Mouse (Mus musculus) c-Kit-positive CD71-positive TER-119-positive erythroid progenitor cells, embryonic 14.5 days (primary cell): ENCODE measurements around the gene Crybg2.

Experiments used
- DNase-seq: peaks from one replicate; pipeline ENCODE4 v3.0.0-alpha.2; 2013; ENCODE audit warnings: low spot score

Crybg2 gene

GRCm38 (mm10) chr4:134120192-134120805 is 59.7 kb downstream of the Crybg2 start:
- DNase-seq, result no peak

- DNase-seq, result no peak
These were observed 60.3 kb downstream of the Crybg2 start for GRCm38 (mm10) chr4:134120916-134121315.

DNA sequence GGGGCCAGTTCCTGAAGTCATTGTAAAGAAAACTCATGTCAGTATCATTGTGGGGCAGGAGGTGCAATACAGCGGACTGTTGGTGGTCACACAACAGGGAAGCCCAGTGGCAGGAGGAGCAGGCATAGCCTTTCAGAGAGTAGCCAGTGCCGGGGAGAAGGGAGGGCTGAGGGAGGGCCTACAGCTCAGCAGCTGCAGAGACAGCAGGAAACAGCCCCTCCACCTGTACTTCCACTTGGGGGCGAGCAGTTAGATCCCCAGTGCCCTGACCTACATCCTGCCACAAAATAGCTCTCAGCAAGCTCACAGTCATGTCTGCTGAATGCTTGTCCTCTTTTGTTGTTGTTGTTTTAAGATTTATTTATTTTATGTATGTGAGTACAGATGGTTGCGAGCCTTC is 61.0 kb downstream of the Crybg2 start:
- DNase-seq, result no peak

DNA sequence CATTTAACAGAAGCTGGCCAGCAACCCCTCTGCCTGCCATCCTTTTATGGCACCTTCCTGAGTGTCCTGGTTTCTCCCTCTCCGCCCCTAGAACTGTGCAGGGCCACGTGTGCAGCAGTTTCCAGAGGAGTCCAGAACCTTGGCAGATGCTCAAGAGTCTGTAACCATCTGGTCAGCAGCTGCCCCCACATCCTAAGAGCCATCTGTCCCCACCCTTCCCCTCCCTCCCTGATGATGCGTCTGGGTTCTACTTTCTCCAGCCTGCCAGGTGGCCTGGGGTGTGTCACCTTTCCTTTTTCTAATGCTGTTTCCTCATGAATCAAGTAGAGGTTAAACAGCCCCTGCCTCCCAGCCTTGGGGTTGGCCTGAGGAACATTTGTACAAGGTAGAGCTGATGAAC is 61.7 kb downstream of the Crybg2 start:
- DNase-seq, result no peak

- DNase-seq, result no peak
These were observed 62.5 kb downstream of the Crybg2 start for GRCm38 (mm10) chr4:134123147-134123546.

GRCm38 (mm10) chr4:134123680-134124551 is 63.3 kb downstream of the Crybg2 start:
- peak; percentile 57 for DNase-seq

- DNase-seq, result no peak
These were observed 64.9 kb downstream of the Crybg2 start for GRCm38 (mm10) chr4:134125383-134126060.

GRCm38 (mm10) chr4:134126300-134127120 is 65.9 kb downstream of the Crybg2 start:
- no peak for DNase-seq

DNA sequence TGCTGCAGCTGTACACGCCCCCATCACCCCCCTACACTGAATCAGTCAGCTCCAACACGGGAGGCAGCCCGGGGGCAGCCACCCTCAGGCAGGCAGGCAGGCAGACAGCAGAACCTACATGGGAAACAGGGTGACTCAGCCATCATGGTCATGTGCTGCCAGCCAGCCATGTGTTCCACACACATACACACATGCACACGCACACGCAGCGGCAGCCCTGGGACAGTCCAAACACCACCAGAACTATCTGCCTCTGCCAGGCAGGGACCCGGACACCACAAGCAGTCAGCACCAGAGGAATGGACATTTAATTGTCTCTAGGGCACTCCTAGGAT is 66.5 kb downstream of the Crybg2 start:
- no peak for DNase-seq

DNA sequence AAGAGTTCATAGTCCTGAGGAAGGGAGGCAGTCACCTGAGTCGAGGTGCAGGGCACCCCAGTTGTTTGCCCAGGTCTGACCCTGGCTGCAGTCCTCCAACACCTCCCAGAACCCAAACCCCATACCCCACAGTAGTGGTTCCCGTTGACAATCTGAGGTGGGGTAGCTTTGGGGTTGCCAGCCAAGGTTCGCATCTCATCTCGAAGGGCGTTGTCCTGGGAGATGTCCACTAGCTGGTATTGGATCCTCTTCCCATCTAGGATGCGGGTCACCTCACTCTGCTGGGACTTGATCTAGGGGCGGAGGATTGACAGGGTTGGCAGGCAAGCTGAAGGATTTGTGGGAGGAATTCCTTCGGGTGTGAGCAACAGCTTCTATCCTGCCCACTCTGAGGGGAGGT is 67.2 kb downstream of the Crybg2 start:
- no peak for DNase-seq

GRCm38 (mm10) chr4:134128221-134128982 is 67.8 kb downstream of the Crybg2 start, which contains the start of gene Sh3bgrl3:
Gene Sh3bgrl3, minus strand, starts transcription at chr4:134128789.
- peak; percentile 77 for DNase-seq

DNA sequence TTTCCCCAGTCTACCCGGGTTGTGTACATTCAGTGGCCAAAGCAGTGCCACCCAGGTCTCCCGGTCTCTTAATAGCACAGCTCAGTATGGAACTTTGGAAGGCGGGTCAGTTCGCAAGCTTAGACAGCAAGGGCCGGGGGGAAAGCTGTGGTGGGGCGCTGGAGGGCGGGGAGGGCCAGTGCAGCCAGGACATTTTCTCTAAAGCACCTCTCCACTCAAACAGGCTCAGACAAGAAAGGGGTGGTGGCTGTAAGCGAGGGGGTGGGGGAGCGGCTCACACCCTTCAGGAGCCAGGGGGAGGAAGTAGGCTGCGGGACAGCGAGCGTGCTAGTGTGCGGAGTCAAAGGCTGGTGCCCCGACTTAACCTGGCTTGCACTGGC is 68.4 kb downstream of the Crybg2 start:
- no peak for DNase-seq

- no peak for DNase-seq
These were observed 68.9 kb downstream of the Crybg2 start for GRCm38 (mm10) chr4:134129482-134129881.

- DNase-seq, result no peak
These were observed 71.5 kb downstream of the Crybg2 start for GRCm38 (mm10) chr4:134132117-134132516.

DNA sequence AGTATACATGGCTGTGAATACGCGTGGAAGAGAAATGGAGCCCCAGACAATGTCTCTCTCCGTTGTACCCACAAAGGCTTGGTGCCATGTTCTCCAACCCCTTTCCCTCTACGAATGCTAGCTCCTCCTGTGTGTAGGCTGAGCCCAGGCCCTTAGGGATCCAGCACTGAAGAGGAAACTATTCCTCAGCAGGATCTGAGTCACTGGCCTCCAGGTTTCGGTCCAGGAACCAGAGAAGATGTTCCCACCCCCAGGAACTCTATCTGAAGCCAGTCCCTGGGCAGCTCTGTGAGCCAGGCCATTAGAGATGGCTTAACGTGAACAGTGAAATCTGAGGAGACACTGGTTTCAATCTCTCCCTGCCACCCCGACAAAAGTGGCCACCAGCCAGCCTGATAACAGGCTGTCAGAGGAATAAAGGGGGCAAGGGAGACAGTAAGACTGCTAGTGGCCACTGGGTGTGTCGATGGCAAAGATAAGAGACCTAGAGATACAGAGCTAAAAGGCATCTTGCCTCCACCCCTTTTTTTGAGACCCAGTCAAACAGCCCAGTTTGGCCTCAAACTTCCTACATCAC is 72.0 kb downstream of the Crybg2 start:
- no peak for DNase-seq

- DNase-seq, result no peak
These were observed 75.8 kb downstream of the Crybg2 start for GRCm38 (mm10) chr4:134136280-134136926.

DNA sequence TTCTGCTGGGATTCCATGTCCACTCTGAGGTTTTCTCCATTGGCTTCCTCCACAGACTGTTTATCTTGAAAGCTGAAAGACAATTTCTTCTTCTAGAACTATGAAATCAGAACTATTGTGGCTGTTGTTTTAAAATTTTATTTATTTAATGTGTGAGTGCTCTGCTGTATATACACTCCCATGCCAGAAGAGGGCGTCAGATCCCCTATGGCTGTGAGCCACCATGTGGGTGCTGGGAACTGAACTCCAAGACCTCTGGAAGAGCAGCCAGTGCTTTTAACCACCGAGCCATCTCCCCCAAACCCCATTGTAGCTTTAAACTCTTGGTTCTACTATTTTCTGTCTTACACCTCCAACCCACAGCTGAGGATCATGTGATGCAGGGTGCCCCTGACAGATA is 78.2 kb downstream of the Crybg2 start:
- DNase-seq, result no peak
